Mouse (Mus musculus): Measurements from ENCODE around the gene Usp15. TPM values are rescaled to one million over a fixed set of nuclear protein-coding genes. Genes with fewer than 3 reads are reported as not detected.

The Usp15 gene
- total RNA-seq, 1 experiment from 2014 or later, result 201 TPM

- peak; percentile 30; the same call in 1 of the 2 replicates for ATAC-seq (replicated peaks; ENCODE audit: insufficient number of reproducible peaks, low FRiP score, low TSS enrichment, poor library complexity, severe bottlenecking)
These were observed 13.1 kb downstream of the Usp15 start for GRCm38 (mm10) chr10:123183743-123184142.

DNA sequence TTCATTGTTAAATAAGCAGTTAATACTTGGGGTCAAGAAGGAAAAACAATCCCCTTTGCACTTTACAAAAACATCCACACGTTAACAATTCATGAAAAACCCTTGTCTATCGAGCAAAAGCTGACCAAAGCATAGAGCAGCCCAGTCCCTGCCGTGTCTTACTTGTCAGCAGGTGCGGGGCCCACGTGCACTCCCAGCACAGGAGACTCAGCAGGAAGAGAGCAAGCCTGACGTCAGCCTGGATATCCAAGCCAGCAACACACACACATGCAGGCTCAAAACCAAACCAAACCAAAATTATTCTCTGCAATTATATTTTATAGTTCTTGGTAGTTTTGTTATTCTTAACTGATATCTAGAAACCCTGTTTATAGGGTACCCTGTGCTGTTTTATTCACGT is 13.6 kb downstream of the Usp15 start:
- ATAC-seq (replicated peaks; ENCODE audit: insufficient number of reproducible peaks, low FRiP score, low TSS enrichment, poor library complexity, severe bottlenecking), result no peak

GRCm38 (mm10) chr10:123182391-123182790 is 14.4 kb downstream of the Usp15 start:
- no peak for ATAC-seq (replicated peaks; ENCODE audit: insufficient number of reproducible peaks, low FRiP score, low TSS enrichment, poor library complexity, severe bottlenecking)

- ATAC-seq (replicated peaks; ENCODE audit: insufficient number of reproducible peaks, low FRiP score, low TSS enrichment, poor library complexity, severe bottlenecking), result no peak
These were observed 21.0 kb downstream of the Usp15 start for GRCm38 (mm10) chr10:123175771-123176170.

GRCm38 (mm10) chr10:123170898-123171297 is 25.9 kb downstream of the Usp15 start:
- ATAC-seq (replicated peaks; ENCODE audit: insufficient number of reproducible peaks, low FRiP score, low TSS enrichment, poor library complexity, severe bottlenecking), result no peak

DNA sequence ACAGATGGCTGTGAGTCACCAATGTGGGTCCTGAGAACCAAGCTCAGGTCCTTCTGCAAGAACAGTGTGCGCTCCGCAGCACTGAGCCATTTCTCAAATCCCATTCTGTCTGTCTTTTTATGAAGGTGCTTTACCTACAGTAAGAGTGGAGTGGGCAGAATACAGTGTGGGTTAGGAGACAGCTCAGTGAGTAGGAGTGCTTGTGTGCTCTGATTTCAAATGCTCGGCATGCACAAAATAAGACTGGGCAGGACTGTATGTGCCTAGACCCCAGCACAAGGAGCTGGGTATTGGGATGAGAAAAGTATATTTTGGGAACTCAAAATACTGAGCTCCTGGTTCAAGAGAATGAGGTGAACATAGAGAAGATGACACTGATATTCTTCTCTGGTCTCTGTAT is 31.3 kb downstream of the Usp15 start:
- no peak for ATAC-seq (replicated peaks; ENCODE audit: insufficient number of reproducible peaks, low FRiP score, low TSS enrichment, poor library complexity, severe bottlenecking)

DNA sequence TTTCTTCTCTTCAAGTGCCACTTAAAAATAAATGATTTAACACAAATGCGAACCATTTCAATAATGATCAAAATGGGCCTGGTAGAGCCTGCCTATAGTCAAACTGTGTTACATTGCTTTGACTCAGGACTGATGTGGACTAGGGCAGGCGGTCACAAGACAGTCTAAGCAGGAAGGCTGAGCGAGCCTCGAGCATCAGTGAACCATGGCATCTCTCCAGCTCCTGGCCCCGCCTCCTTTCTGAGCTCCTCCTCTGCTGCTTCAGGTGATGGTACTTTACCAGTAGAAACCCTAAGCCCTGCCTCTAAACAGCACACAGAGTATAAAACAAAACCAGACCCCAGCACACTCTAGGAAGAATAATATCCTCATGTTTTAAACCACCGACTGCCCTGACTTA is 36.3 kb downstream of the Usp15 start:
- peak; percentile 55; the same call in 1 of the 2 replicates for ATAC-seq (replicated peaks; ENCODE audit: insufficient number of reproducible peaks, low FRiP score, low TSS enrichment, poor library complexity, severe bottlenecking)

DNA sequence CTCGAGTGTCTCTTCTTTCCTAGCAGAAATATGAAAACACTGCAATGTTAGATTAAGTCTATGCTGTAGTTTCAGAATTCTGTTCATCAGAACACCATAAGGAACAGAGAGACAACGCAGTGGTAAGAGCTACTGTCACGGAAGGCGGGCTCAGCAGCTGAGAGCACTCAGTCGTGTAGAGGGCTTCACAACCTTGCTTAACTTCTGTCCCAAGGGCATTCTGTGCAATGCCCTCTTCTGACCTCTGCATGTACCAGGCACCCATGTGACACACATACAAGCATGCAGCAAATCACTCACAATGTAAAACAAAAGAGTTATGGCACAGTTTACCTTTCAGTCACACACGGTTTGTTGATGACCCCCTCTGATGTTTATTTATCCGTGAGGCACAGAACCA is 37.5 kb downstream of the Usp15 start:
- ATAC-seq (replicated peaks; ENCODE audit: insufficient number of reproducible peaks, low FRiP score, low TSS enrichment, poor library complexity, severe bottlenecking), result peak; percentile 53

DNA sequence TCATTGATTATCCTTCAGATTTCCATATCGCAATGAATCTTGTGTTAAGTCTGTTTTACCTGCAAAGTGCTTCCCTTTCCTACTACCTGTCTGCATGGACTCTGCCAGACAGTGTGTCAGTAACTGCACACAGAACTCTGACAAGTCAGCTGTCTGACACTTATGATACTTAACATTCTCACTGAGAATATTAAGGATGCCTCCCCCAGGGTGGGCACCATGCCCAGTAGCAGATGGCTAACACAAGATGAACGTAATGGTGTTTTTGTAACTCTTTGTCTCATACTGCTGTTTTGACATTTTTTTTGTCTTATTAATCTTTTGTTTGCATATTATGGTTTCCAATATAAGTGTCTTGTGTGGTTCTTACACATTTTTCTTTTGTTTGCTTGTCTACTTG is 40.4 kb downstream of the Usp15 start:
- no peak for ATAC-seq (replicated peaks; ENCODE audit: insufficient number of reproducible peaks, low FRiP score, low TSS enrichment, poor library complexity, severe bottlenecking)

DNA sequence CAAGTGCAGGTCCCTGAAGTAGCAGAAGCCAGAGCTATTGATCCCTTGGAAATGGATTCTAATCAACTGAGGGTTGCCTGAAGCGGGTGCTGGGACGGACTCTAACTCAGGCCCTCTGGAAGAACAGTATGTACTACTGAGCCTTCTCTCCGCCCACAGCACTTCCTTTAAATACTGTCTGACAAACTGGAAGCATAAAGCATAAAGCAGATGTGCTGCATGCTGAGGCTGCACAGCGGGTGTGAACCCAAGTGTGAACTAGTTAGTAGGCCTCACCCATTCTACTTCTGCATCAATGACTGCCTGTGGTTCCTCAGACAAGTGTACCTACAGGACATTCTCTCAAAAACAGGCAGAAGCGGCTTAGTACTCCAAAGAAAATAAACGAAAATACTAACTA is 41.0 kb downstream of the Usp15 start:
- ATAC-seq (replicated peaks; ENCODE audit: insufficient number of reproducible peaks, low FRiP score, low TSS enrichment, poor library complexity, severe bottlenecking), result 0 out of 2 replicates have a peak, but pooled peaks have one; percentile 9

DNA sequence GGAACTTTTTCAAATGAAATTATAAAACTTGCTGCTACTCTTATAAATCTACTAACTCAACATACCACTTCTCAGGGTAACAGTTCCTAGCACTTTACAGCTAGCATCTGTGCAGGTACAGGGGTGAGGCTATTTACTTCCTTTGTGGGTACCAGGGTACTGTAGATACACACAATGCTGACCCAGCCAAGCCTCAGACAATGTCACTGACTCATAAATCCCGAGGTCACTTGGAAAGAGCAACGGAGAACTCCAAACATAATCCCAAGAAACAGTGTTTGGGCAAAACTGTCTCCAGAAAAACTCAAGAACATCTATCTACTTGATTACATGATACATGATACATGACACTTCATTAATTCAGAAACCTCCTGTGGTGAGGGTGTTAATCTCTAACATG is 43.5 kb downstream of the Usp15 start:
- ATAC-seq (replicated peaks; ENCODE audit: insufficient number of reproducible peaks, low FRiP score, low TSS enrichment, poor library complexity, severe bottlenecking), result no peak

- ATAC-seq (replicated peaks; ENCODE audit: insufficient number of reproducible peaks, low FRiP score, low TSS enrichment, poor library complexity, severe bottlenecking), result no peak
These were observed 48.6 kb downstream of the Usp15 start for GRCm38 (mm10) chr10:123148025-123148814.

- no peak for ATAC-seq (replicated peaks; ENCODE audit: insufficient number of reproducible peaks, low FRiP score, low TSS enrichment, poor library complexity, severe bottlenecking)
These were observed 49.6 kb downstream of the Usp15 start for GRCm38 (mm10) chr10:123147180-123147579.

GRCm38 (mm10) chr10:123146349-123146748 is 50.4 kb downstream of the Usp15 start:
- ATAC-seq (replicated peaks; ENCODE audit: insufficient number of reproducible peaks, low FRiP score, low TSS enrichment, poor library complexity, severe bottlenecking), result no peak

- ATAC-seq (replicated peaks; ENCODE audit: insufficient number of reproducible peaks, low FRiP score, low TSS enrichment, poor library complexity, severe bottlenecking), result no peak
These were observed 52.5 kb downstream of the Usp15 start for GRCm38 (mm10) chr10:123144256-123144655.

DNA sequence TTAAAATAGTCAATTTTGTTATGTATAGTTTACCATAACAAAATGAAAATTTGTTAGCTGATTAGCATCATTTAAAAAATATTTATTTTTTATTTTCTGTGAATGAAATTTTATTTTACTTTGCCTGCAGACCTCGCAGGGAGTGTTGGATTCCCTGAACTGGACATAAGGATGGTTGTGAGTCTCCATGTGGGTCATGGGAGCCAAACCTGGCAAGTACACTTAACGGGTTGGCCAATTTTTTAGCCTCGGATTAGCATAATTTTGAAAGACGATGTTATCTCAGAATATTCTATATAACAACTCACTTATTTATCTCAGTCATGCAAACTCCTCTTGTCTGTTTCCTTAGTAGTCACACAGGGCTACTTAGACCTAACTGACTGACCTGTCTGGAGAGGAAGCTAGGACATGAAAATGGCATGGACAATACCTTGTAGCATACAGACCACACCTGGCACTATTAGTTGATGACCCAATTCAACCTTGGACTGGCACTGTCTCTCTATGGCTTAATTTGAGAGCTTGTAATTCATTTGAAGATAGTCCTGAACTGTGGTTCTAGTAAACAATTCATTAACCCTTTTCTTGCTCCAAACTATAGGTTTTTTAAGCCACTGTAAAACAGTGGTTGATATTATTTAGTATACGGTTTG is 54.3 kb downstream of the Usp15 start:
- no peak for ATAC-seq (replicated peaks; ENCODE audit: insufficient number of reproducible peaks, low FRiP score, low TSS enrichment, poor library complexity, severe bottlenecking)

- no peak for ATAC-seq (replicated peaks; ENCODE audit: insufficient number of reproducible peaks, low FRiP score, low TSS enrichment, poor library complexity, severe bottlenecking)
These were observed 61.0 kb downstream of the Usp15 start for GRCm38 (mm10) chr10:123135818-123136217.

GRCm38 (mm10) chr10:123131487-123131886 is 65.3 kb downstream of the Usp15 start:
- ATAC-seq (replicated peaks; ENCODE audit: insufficient number of reproducible peaks, low FRiP score, low TSS enrichment, poor library complexity, severe bottlenecking), result no peak

DNA sequence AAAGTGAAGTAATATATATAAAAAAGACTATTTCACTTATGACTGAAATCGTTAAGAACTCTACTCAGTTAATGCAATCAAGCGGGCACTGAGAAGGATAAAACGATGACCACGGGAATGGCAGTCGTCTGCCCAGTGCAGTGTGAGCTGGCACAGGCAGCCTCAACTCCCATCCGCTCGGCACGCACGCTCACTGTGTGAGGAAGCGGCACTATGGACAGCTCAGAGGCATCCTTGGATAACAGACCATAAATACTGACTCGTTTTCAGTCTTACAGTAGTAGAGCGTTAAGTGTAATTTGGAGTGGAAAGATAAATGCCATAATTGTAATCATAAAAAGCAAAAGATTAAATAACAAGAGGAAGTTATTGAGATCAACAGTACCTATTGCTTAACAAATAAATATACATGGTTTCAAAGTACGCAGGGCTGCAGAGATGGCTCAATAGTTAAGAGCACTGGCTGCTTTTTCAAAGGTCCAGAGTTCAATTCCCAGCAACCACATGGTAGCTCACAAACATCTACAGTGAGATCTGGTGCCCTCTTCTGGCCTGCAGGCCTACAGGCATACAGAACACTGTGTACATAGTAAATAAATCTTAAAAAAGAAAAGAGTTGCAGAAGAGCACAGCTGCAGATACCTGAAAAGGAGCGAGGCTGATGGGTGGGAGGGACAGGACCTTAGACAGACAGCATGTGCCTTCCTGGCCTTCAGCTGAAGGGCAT is 76.0 kb downstream of the Usp15 start:
- no peak for ATAC-seq (replicated peaks; ENCODE audit: insufficient number of reproducible peaks, low FRiP score, low TSS enrichment, poor library complexity, severe bottlenecking)

- no peak for ATAC-seq (replicated peaks; ENCODE audit: insufficient number of reproducible peaks, low FRiP score, low TSS enrichment, poor library complexity, severe bottlenecking)
These were observed 79.9 kb downstream of the Usp15 start for GRCm38 (mm10) chr10:123116861-123117260.
